Mouse (Mus musculus) bone marrow, adult 2 months (tissue): ENCODE results near the gene Slc24a3. TPM values are rescaled to one million over a fixed set of nuclear protein-coding genes. Genes with fewer than 3 reads are reported as not detected.

Experiments used
- H3K27ac ChIP-seq: fragments of 200-500 bp; 2 replicates; pipeline ENCODE4 v1.5.1; 2012; ENCODE audit warnings: low read depth, mild to moderate bottlenecking, control low read depth, inconsistent platforms, low read length; ENCODE audit not compliant: control insufficient read depth, poor library complexity, insufficient read depth
- H3K4me1 ChIP-seq: fragments of 200-500 bp; 2 replicates; pipeline ENCODE4 v1.6.1; 2011; ENCODE audit warnings: low read length; ENCODE audit not compliant: control insufficient read depth, insufficient read depth
- H3K4me3 ChIP-seq: fragments of 200-500 bp; replicated peaks from 2 replicates; pipeline ENCODE3; 2011; ENCODE audit warnings: mild to moderate bottlenecking, low read depth, low read length, control low read depth; ENCODE audit not compliant: control insufficient read depth
- CTCF ChIP-seq: fragments of 200-500 bp; IDR thresholded peaks from 2 replicates; pipeline ENCODE4 v1.5.1; 2011; ENCODE audit warnings: low read length, control low read depth; ENCODE audit not compliant: control insufficient read depth, insufficient read depth
- POLR2A ChIP-seq: fragments of 200-500 bp; IDR thresholded peaks from 2 replicates; pipeline ENCODE4 v1.6.1; 2011; ENCODE audit warnings: low read depth, mild to moderate bottlenecking, control low read depth, low read length, borderline replicate concordance; ENCODE audit not compliant: control insufficient read depth
- WGBS: fragments of 180-500 bp; shearing (Covaris S2); methylation state at CpG from one replicate; pipeline ENCODE4 v1.1.7; 2018; 5-methylcytosine and 5-hydroxymethylcytosine counted together
- polyA plus RNA-seq: library from polyadenylated mRNA; stranded (reverse); fragments of >200 nt; gene quantifications from 2 replicates; pipeline ENCODE4 v1.2.4, GENCODE M21; 2011; ENCODE audit warnings: low replicate concordance; ENCODE audit not compliant: missing spikeins, insufficient read depth, insufficient read length

The Slc24a3 gene
- polyA plus RNA-seq, 1 experiment, result 3.2 TPM

DNA sequence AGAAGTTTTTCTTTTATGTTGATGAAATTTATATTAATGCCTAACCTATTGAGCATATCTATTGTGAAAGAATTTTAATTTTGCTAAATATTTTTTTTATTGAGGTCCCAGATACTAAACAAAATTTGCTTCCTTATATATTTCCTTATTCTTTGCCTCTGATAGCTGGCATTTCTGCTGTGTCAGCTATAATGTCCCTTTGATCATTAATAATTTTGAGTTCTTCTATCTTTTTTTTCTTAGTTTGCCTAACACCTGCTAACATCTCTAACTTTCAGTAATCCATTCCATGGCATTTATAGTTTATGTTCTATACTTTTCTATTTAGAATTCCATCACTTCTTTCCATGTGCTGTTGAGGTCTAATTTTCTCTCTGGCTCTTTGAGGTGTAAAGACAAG, 165.9 kb downstream of the Slc24a3 start:
- Histone ChIP-seq H3K4me3 (no peak overlapping the region), H3K27ac (no peak overlapping the region)
- TF ChIP-seq CTCF (no peak), POLR2A (no peak)

GRCm38 (mm10) chr2:145336406-145336805, 168.9 kb downstream of the Slc24a3 start:
- no peak for TF ChIP-seq POLR2A
- TF ChIP-seq CTCF, result no peak
- Histone ChIP-seq H3K4me3 (no peak overlapping the region), H3K27ac (no peak overlapping the region), H3K4me1 (no peaks in the 10 kb centered on the region)

More for the DNA sequence above, 165.9 kb downstream of the Slc24a3 start:
- H3K4me1 ChIP-seq, result no peaks in the 10 kb centered on the region

DNA sequence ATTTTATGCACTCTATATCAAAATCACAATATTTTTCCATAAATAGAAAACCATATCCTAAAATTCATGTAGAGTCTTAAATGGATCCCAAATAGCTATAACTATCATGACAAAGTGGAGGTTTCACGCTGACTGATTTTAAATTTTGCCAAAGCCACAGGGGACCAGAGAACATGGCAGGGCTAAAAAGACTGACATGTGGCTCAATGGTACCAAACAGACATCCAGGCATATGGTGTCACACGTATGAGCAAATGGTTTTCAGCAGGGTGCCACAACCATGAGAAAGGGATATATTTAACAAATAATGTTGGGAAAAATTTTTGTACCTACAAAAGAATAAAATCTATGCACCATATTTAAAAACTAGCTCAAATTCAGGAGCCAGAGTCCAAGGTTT, 173.3 kb downstream of the Slc24a3 start:
- H3K4me3 ChIP-seq, result no peak overlapping the region
- no peak for TF ChIP-seq POLR2A
- TF ChIP-seq CTCF, result no peak
- no peak overlapping the region for H3K27ac ChIP-seq
- 76% methylated on average over 2 of the region's 2 CpGs for WGBS
- no peaks in the 10 kb centered on the region for H3K4me1 ChIP-seq

DNA sequence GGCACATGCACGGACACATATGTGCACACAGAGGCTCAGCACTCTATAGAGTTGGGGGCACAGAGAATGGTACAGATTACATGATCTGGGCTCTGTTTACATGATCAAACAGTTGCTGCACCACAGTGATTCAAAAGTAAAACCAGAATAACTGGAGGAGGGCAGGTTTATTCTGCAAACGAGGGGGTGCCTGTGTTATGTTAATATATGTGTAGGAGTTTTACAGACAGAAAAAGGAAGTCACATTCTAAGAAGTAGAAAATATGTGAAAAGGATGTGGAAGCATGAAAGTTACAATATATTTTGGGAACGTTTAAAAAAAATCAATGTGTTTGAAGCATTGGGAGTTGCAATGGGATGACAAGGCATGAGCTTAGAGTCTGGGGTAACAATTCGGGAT, 175.4 kb downstream of the Slc24a3 start:
- 47% methylated on average over 4 of the region's 4 CpGs for WGBS
- no peak for TF ChIP-seq CTCF
- no peak for TF ChIP-seq POLR2A

GRCm38 (mm10) chr2:145344521-145344920, 177.0 kb downstream of the Slc24a3 start:
- Histone ChIP-seq H3K4me3 (no peak overlapping the region), H3K4me1 (no peaks in the 10 kb centered on the region), H3K27ac (no peak overlapping the region)
- 76% methylated on average over 1 of the region's 1 CpGs for WGBS
- TF ChIP-seq CTCF (no peak), POLR2A (no peak)

More for the DNA sequence above, 175.4 kb downstream of the Slc24a3 start:
- Histone ChIP-seq H3K4me3 (no peak overlapping the region), H3K27ac (no peak overlapping the region), H3K4me1 (no peaks in the 10 kb centered on the region)

DNA sequence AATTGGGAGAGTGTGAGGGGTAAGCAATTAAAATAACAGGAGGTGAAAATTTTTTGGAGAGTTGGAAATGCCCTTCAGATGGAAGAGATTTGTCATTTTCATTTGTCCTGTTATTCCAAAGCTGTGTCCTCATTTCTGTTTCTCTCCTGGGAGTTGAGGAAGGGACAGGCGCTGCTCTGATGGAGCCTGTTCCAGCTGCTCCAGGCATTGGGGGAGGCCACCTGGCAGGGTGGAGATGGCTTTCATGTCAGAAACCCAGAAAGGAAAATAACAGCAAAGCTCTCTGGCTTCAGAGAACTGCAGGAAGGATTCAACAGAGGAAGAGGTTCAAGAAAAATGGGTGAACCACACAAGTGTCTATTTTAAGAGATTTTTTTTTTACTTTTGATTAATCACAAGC, 186.2 kb downstream of the Slc24a3 start:
- WGBS, result 94% methylated on average over 1 of the region's 1 CpGs
- TF ChIP-seq CTCF (no peak), POLR2A (no peak)

GRCm38 (mm10) chr2:145358236-145358942, 190.8 kb downstream of the Slc24a3 start:
- H3K4me3 ChIP-seq, result no peak overlapping the region

More for the DNA sequence above, 186.2 kb downstream of the Slc24a3 start:
- no peak overlapping the region for H3K27ac ChIP-seq
- no peak overlapping the region for H3K4me3 ChIP-seq
- no peaks in the 10 kb centered on the region for H3K4me1 ChIP-seq

DNA sequence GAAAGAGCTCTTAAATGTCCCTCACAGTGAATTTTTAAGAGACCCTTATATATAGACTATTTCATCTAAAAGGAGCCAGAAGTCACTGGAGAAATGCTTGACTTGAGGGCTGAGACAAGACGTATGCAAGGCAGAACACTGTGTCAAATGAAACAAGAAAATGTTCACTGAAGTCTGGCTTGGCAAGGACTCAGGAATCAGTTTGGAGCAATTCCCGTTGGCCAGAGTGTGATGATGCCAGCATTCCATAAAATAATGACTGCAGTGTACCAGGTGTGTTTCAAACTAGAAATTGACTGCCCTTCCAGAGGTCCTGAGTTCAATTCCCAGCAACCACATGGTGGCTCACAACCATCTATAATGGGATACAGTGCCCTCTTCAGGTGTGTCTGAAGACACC, 196.1 kb downstream of the Slc24a3 start:
- no peak overlapping the region for H3K27ac ChIP-seq
- TF ChIP-seq CTCF (no peak), POLR2A (no peak)
- no peak overlapping the region for H3K4me3 ChIP-seq
- no peaks in the 10 kb centered on the region for H3K4me1 ChIP-seq
- 72% methylated on average over 2 of the region's 2 CpGs for WGBS

More at GRCm38 (mm10) chr2:145358236-145358942, 190.8 kb downstream of the Slc24a3 start:
- 76% methylated on average over 6 of the region's 6 CpGs for WGBS
- no peaks in the 10 kb centered on the region for H3K4me1 ChIP-seq
- H3K27ac ChIP-seq, result no peak overlapping the region
- TF ChIP-seq POLR2A (no peak), CTCF (no peak)
